Mouse (Mus musculus): ENCODE measurements around the gene Tnip2. TPM values are rescaled to one million over a fixed set of nuclear protein-coding genes. Genes with fewer than 3 reads are reported as not detected.
A peak's percentile ranks its signal among the peaks of the same experiment; 100 is the strongest.

The Tnip2 gene
- total RNA-seq (2014; fragmentation: Nextera tagmentation) (4.8 and 14.9 TPM in 2 replicates), total RNA-seq (2017) (5.0 and 13.8 TPM in 2 replicates)

DNA sequence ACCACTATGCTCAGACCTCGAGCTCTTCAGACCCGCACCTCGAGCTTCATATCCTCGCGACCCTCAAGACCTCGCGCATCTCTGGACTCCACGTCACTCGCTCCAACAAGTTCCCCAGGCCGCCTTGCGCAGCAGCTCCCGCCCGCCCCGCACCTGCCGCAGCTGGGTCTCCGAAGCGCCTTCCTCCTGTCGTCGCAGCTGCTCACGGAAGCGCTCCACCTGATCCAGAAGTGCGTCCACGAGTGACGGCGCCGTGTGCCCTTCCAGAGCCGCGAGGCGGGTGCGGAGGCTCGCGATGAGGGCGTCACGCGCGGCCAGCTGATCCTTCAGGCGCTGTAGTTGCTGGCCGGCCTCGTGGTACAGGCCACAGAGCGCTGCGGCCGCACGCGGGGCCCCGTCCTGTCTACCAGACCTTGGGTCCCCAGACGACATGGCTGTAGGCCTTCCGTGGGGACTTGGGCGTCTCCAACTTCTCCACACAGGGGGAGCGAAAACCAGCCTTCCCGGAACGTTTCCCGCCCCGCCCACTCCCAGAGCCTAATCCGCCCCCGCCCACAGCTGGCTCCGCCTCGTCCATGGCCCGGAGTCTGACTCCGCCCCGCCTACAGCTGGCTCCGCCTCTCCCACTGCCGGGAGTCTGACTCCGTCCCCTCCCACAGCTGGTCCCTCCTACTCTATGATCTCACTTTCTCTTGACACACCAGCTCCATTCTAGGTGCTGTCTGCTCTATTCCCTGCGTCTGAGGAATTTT lies at the start of gene Tnip2:
Gene Tnip2 (minus strand): TSS at position 526 of the 752 bp plus-strand sequence.
- ATAC-seq (replicated peaks; ENCODE audit: low FRiP score, low TSS enrichment, poor library complexity, severe bottlenecking) = peak; percentile 97

DNA sequence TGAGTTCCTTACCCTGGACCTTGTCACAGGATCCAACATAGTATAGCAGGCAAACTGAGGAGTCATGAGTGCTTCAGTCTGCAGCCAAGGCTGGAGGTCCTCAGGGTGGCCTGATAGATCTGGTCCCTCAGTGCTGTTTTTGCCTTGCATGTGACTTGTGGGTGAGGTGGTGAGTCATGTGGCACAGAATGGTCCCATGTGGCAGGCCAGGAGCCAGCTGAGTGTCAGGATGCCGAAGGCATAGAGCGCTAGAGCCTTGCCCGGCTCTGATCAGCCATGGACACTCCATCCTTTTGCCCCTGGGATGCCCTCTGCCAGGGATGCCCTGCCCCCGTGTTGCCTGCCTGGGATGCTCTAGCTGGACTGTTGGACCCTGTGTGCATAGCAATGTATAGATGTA lies 38.0 kb upstream of the Tnip2 start:
- ATAC-seq (replicated peaks; ENCODE audit: low FRiP score, low TSS enrichment, poor library complexity, severe bottlenecking) = no peak

DNA sequence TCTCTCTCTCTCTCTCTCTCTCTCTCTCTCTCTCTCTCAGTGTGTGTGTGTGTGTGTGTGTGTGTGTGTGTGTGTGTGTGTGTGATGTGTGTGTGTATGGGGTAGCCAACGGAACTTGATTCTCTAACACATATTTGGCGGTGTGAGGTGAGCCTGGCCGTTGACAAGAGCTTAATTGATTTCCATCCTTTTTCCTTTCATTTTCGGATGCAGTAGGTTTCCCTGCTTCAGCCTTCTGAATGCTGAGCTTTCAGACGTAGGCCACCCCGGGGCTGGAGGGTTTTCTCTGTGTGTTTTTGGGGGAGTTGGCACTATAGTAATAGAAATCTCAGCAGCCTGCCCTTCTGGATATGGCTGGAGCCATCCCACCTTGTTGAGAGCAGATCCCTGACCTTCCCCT lies 36.5 kb upstream of the Tnip2 start:
- ATAC-seq (replicated peaks; ENCODE audit: low FRiP score, low TSS enrichment, poor library complexity, severe bottlenecking) = no peak

DNA sequence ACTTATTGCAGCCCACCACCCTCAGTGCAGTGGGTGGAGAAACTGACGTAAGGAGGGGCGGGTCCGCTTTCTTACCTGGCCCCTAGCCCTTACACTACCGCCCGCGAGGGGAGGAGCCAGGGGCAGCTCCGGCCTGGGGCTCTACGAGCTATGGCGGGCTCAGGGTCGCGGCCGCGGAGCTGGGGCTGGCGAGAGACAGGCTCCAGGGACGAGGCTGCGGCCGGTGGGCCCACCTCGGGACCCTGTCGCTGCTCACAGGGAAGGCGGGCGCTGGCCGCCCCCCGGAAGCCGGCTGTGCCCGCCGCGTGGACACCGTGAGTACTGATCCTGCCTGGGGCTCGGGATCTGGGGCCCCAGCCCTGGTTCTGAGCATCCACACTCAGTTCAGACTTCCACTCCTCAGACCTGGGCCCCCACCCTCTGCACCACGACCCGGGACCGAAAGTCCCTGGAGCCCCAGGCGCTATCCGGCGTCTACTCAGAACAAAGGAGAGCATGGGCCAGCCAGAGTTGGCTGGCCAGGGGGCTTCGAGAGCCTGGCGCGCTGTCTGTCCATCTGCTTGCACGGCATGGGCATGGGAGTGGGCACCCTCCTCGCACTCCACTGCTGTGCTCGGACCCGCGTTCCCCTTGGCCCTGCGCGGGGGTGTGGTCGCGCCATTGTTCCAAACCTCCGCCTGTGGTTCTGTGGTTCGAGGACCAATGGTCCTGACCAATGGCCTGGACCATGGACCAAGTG lies 35.9 kb upstream of the Tnip2 start:
- ATAC-seq (replicated peaks; ENCODE audit: low FRiP score, low TSS enrichment, poor library complexity, severe bottlenecking) = peak; percentile 35

DNA sequence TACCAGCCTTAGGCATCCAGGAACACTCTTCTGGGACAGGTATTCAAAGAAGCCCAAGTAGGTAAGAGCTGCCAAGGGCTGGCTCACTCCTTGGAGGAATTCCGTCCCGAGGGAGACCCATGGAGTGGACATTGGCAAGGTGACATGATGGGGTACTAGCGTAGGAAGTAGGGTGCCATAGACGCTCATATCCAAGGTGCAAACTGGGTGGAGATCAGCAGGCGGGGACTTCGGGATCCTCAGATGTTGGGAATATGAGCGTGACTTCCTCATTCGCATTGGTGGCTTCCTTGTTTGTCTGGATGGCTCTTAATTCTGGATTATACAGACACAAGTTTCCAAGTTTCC lies 35.3 kb upstream of the Tnip2 start:
- ATAC-seq (replicated peaks; ENCODE audit: low FRiP score, low TSS enrichment, poor library complexity, severe bottlenecking) = peak; percentile 8; the same call in 1 of the 2 replicates

DNA sequence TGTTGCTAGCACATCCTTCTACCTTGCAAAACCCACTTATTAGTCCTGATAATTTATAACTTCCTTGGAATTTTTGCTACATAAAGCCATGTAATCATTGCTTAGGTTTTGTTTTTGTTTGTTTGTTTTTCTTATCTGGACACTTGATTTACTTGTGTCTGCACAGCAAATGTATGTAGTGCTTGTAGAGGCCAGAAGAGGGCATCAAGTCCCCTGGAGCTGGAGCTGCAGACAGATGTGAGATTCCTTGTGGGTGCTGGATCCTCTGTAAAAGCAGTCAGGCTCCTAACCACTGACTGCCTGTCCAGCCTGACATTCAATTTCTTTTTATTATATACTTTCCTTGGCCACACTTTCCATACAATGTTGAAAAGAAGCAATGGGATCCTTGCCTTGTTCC lies 33.6 kb upstream of the Tnip2 start:
- ATAC-seq (replicated peaks; ENCODE audit: low FRiP score, low TSS enrichment, poor library complexity, severe bottlenecking) = peak; percentile 74

DNA sequence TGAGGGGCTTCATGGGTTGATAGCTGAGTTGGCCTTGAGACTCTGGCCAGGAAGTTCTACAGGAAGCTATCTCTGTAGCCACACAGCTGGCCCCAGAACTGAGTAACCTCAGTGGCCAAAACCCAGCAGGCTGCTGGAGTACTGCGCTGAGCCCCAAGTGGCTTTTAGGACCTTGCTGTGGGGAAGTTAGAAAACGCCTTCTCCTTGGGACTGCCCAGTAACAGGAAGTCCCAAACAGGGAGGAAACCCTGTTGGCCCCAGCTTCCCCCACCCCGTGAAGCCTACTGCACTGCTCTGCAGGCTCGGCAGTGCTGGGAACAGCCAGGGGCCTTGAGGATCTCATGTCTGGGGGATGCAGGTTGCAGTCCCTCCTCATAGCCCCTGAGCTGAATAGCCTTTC lies 29.3 kb upstream of the Tnip2 start:
- ATAC-seq (replicated peaks; ENCODE audit: low FRiP score, low TSS enrichment, poor library complexity, severe bottlenecking) = no peak

DNA sequence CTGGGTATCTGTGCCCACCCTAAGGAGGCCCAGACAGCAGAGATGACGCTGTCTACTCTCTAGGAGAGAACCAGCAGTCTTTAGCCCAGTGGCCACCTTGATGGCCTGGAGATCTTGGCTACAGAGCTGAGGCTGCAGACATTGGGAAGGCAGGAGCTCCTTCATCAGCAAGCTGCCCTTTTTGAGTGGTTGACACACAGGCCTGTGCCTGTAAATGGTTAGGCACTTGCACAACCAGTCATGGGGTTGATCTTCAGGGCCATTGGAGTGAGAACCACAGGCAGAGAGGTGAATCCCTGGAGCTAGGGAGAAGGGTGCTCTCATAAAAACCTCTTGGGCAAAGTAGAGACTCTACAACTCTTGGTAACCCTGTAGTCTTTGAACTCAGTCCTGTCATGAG lies 28.4 kb upstream of the Tnip2 start:
- no peak for ATAC-seq (replicated peaks; ENCODE audit: low FRiP score, low TSS enrichment, poor library complexity, severe bottlenecking)

DNA sequence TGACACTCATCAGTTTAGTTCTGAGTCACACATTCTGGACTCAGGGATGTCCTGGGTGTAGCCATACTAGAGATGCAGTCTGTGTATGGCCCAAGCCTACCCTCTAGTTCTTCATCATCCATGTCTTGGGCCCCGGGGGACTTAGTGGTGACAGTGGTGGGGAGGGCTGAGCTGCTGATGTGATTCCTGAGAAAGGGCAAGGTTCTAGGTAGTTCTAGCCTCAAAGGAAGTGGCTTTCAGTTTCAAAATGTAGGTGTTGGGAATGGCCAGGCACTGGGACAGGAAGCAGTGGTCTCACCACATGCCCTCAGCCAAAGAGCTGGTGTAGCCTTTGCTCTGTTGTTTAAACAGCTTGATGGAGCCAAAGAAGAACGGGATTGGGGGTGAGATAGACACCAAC lies 25.3 kb upstream of the Tnip2 start:
- no peak for ATAC-seq (replicated peaks; ENCODE audit: low FRiP score, low TSS enrichment, poor library complexity, severe bottlenecking)

DNA sequence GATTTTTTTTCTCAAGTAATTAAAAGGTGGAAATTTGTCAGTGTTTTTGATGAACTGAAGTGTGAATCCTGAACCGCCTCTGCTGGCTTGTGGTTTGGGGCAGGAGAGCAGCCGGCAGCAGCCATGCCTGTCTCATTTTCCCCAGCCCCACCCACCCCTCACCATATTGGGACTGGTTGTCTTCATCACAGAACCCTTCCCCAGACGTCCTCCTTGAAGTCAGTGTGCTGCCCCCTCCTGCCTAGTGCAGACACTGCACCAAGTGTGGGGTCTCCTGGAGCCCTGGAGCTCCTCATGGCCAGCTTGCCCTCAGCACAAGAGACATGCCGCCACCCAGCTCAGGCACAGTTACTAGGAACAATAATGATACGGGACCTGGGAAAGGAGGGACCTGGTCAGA lies 24.7 kb upstream of the Tnip2 start:
- peak; percentile 60; the same call in 1 of the 2 replicates for ATAC-seq (replicated peaks; ENCODE audit: low FRiP score, low TSS enrichment, poor library complexity, severe bottlenecking)

DNA sequence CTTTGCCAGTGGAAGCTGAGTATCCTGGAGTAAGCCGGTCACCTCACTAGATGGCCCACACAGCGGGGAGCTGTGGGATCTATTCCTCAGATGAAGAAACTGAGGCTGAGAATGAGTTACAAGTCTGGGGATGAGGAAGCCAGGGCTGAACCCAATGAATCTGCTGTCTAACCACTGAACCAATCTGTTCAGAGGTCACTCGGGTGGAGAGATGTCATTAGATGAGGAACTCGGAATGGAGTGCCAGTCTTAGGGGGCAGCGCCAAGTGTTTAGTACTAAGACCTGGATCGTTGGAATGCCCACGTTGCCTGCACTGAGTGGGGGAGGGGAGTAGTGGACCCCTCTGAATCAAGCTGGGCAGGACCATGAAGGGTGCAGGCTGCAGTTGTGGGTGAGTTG lies 24.3 kb upstream of the Tnip2 start:
- ATAC-seq (replicated peaks; ENCODE audit: low FRiP score, low TSS enrichment, poor library complexity, severe bottlenecking) = no peak

DNA sequence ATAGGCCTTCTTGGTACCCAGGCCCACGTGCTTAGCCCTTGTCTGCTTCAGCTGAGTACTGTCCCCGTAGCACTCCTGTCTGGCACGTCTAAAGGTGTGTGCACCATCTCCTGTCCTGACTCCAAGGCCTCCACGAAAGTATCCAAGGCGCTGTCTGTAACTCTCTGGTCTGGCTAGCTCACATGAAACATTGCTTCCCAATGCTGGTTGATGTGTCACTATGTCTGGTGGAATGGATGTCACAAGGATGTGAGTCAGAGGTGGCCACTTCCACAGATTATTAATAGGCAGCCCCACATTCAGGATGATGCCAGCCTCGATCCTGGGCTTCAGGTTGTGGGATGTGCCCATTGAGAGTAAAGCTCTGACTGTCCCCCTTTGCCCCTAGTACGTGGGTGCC lies 22.0 kb upstream of the Tnip2 start:
- ATAC-seq (replicated peaks; ENCODE audit: low FRiP score, low TSS enrichment, poor library complexity, severe bottlenecking) = no peak

DNA sequence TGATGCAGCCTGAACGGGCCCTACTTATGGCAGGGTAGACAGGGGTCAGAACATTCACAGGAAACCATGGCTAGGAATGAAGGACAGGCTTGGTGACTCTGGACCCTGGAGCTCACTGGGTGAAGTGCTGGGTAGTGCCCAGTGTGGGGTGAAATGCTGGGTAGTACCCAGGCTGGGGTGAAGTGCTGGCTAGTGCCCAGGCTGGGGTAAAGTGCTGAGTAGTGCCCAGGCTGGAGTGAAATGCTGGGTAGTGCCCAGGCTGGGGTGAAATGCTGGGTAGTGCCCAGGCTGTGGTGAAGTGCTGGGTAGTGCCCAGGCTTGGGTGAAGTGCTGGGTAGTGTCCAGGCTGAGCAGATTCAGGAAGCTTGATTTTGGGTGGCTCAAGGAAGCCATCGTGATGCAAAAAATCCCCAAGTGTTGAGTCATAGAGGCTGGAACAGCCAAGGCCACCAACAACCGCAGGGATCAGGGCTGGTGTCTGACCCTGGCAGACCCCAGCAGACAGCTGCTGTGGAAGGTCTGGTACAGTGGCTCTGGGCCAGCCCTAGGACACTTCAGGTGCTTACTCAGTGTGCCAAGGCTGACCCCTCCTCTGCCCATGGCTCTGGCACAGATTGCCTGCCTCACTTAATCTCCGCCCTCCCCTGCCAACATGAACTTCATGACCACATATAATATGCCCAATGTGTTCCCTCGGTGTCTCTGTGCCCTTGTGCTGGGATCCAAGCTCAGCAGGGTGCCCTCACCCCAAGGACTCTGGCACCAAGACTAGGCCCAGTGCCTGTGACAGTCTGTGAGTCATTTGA lies 21.2 kb upstream of the Tnip2 start:
- ATAC-seq (replicated peaks; ENCODE audit: low FRiP score, low TSS enrichment, poor library complexity, severe bottlenecking) = no peak

DNA sequence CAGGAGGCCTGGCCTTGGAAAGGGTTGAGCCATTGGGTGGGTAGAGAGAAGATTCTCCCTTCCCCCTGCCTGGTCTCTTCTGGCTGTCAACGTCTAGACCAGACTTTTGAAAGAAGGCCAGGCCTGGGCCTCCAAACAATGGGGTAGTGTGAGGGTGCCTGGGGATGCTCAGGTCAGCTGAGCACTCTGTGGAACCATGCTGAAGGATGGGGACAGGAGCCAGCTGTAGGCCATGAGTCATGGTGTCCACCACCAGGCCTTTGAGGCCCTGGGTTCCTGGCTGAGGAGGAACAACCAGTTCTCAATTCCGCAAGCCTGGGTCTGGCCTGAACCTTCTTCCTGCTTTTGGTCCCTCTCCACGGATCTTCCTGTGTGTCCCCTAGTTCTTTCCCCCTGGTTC lies 20.0 kb upstream of the Tnip2 start:
- ATAC-seq (replicated peaks; ENCODE audit: low FRiP score, low TSS enrichment, poor library complexity, severe bottlenecking) = no peak

DNA sequence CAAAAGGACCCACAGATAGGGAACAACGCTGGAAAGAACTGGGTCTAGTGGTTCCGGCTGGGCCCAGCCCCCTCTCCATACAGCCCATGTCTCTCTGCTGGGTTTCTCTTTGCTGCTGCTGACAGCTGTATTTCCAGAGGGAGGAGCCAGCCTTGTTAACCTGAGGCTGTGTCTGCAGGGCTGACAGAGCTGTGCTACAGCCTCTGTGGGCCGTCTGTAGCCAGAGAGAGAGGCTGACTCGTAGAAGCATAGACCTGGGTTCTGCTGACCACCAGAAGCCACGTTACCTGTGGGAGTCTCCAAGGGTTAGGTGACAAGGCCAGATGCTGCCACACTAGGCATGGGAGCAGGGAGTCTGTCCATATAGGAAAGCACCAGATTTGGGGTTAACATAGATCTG lies 19.3 kb upstream of the Tnip2 start:
- no peak for ATAC-seq (replicated peaks; ENCODE audit: low FRiP score, low TSS enrichment, poor library complexity, severe bottlenecking)

DNA sequence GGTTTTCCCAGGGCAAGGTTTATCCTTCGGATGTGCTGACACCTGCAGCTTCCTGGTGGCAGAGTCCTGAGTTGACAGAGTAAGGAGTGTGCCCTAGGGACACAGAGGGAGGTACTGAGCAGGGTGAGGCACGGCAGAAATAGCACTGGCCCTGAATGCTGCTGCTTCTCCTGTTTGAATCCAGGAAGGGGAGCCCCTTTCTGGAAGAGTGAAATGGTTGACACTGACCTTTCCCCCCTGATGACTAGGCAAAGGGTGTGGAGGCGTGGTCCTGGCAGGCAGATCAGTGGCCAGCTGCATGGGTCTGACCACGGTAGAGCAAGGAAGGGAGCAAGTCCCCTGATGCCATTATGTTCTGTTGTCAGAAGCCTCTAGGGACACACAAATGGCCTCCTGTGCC lies 16.9 kb upstream of the Tnip2 start:
- no peak for ATAC-seq (replicated peaks; ENCODE audit: low FRiP score, low TSS enrichment, poor library complexity, severe bottlenecking)

DNA sequence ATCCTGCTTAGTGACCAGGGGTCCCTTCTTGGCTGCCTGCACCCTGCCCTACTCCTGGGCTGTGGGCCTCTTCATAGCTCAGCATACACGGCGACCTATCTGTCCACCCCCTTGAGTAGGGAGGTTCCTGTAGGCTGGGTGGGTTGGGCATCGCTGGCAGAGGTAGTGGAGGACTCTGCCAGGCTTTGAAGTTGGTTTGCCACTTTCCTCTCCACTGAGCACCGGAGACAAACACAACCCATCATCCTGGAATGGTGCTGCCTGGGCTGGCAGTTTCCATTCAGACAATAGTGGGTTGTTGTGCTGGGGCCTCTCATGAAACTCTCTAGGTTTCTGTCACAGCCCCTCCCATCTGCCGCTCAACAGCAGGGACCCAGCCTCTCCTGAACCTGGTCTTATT lies 16.3 kb upstream of the Tnip2 start:
- no peak for ATAC-seq (replicated peaks; ENCODE audit: low FRiP score, low TSS enrichment, poor library complexity, severe bottlenecking)

DNA sequence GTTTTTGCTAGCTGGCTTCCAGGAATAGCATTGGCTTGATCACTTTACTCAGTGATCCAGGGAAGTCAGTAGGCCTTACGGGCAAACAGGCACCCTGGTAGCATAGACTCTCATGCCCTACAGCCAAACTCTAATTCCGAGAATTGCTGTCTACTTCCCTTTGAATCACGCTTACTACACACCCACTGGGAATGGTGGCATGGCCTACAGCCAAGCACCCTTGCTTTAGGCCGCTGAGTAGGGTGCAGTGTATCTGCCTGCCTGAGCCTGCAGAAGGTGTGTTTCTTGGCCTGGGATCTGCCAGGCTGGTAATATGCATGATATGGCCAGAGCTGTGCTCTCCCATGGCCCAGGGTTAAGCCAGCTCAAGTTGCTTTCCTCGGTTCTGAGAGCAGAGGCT lies 14.9 kb upstream of the Tnip2 start:
- ATAC-seq (replicated peaks; ENCODE audit: low FRiP score, low TSS enrichment, poor library complexity, severe bottlenecking) = no peak

DNA sequence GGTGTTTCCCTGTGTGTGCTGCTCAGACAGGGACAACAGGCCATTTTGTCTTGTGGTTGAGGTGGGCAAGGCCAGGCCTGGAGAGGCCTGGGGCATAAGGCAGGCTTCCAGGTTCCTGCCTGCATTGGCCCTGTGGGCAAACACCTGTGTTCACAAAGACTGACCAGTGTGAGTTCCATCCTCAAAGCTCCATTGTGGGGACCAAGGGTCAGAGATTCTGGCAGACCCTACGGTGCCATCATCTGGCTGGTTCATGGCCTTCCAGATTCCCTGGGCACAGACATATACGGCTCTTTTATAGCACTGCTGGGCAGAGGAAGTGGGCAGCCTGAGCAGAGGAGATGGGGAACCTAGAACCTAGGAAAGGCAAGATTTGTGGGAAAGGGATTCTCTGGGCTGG lies 13.6 kb upstream of the Tnip2 start:
- no peak for ATAC-seq (replicated peaks; ENCODE audit: low FRiP score, low TSS enrichment, poor library complexity, severe bottlenecking)

DNA sequence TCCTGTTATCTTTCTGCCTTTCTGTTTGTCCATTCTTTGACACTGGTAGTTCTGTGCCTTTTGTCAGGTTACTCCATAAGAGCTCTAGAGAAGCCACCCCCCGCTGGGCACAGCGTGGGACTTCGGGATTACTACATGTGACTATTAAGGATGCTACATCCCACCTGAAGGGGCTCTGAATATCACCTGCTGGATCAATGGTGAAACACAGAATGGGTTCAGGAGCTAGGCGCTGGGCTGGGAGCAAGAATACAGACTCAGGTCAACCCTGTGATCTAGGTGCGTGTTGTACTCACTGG lies 12.6 kb upstream of the Tnip2 start:
- no peak for ATAC-seq (replicated peaks; ENCODE audit: low FRiP score, low TSS enrichment, poor library complexity, severe bottlenecking)
